Mouse (Mus musculus) adrenal gland (tissue): Measurements from ENCODE around the gene Btg1.

ENCODE experiments used
- intact Hi-C: fragments of 180-260 bp; cut with DNase I; formaldehyde crosslinking; loops from one replicate; pipeline ENCODE4 v1.15.1; 2025

The Btg1 gene

DNA sequence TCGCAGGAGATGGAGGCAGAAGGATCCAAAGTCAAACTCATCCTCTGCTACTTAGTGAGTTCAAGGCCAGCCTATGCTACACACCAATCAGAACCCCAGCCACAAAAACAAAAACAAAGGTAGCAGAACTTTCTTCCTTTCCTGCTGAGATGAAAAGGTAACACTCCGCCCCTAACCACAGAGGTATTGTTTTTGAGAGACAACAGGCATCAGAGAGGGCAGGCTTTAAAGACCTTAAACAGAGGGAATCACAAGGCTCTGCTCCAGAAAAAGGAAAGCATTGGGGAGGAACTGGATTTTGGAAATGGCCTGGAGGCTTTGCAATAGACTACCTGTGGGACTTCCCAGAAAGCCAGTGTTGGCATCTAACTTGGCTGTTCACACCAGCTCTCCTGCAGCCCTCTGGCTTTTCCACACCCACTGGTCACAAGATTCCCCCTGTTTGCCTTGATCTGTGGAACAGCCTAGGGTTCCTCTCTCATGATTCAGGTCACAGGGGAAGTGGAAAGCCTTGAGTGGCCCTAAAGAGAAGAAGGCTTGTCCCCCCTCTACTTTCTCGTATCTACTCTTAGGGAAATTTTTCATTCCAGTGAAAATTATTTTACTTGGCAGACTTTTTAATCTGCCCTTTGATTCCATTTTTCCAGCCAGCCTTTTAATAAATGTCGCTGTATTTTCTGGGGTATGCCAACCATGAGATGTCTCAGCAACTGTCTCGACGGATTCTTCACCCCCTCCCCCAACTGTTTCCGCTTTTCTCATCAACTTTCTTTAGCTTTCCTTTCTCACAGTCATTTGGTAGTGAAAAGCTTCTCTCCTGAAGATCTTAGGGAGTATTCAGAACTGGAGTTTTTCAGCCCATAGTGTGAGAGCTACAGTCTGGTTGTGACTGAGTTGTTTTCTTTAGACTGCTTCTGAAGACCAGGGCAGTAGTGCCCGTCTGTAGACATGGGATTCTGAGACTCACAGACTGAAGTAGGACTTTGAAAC lies 7.2 kb upstream of the Btg1 start:
- intact Hi-C loops, result no loop called here

DNA sequence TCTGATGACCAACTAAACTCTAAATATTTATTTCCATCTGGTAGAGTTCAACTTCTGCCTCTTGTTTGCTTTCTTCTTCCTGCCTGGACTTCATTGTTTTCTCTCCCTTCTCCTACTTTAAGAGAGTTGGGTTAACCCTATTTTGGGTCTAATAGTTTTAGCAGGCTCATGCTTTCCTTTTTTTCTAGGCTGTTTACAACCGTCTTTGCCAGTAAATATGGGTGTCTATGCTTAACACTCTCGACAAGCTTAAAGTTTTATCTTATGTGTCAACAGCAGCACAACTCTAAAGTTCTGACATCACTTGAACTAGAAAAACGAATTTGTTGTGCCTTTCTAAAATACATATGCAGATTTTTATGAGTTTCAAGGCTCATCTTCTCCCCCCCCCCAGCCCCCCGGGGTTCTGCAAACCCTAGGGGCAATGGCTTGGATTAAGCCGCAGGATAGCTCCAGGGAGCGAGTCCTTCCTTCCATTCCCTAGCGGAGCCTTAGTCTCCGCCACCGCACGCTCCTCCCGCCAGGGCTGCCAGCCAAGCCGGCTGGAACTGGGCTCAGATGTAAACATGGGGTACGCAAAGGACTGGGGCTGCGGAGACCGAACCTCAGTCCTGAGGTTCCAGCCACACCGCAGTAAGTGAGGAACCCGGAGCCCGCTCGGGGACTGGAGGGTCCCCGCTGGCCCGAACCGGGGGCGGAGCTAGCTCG lies 651 bp upstream of the Btg1 start:
- intact Hi-C loops, result loop anchor here (5.0 kb wide), 2 partner anchors 316 to 404 kb away; no protein-coding TSS in a partner anchor

DNA sequence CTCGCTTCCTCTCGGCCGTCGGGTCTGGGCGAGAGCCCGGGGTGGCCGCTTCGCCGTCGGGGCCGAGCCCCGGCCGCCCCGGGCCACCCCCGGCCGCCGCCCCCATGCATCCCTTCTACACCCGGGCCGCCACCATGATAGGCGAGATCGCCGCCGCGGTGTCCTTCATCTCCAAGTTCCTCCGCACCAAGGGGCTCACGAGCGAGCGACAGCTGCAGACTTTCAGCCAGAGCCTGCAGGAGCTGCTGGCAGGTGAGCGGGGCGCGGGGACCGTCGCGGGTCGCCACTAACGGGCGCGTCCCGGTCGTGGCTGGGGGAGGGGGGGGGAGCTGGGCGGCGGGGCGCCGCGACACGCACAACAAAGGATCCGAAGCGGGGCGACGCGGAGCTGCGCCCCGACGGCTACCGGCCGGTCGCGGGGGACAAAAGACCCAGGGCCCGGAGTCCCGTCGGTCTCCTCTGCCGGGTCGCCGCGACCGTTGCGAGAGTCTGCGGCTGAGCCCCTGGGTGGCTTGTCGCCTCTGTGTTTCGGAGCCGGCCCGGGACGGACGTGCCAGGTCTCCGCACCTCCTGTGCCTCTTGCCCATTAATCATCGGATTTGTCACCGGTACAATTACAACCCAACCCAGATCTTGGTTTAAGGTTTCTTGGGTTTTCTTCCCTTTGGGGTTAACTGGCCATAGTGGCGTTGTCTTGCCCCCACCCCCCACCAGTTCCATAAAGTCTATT lies 580 bp downstream of the Btg1 start:
- intact Hi-C loops, result loop anchor here (5.0 kb wide), 2 partner anchors 315 to 405 kb away; no protein-coding TSS in a partner anchor

DNA sequence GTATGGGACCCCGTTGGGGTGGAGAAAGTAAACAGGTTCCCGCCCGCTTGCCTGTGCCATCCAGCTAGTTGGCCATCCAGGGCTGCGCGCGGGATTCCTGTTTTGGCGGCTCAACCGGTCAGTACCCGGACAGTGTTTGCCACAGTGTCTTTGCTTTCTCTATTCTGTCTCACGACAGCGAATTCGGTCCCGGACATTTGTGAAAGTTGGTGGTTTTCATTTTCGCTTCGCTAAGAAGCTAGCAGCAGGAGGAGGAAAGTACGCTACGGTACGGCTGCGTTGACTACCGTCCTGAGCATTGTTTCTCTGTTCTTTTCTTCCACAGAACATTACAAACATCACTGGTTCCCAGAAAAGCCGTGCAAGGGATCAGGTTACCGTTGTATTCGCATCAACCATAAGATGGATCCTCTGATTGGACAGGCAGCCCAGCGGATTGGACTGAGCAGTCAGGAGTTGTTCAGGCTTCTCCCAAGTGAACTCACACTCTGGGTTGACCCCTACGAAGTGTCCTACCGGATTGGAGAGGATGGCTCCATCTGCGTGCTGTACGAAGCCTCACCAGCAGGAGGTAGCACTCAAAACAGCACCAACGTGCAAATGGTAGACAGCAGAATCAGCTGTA lies 1.3 kb downstream of the Btg1 start:
- intact Hi-C loops, result loop anchor here (5.0 kb wide), 2 partner anchors 314 to 406 kb away; no protein-coding TSS in a partner anchor

DNA sequence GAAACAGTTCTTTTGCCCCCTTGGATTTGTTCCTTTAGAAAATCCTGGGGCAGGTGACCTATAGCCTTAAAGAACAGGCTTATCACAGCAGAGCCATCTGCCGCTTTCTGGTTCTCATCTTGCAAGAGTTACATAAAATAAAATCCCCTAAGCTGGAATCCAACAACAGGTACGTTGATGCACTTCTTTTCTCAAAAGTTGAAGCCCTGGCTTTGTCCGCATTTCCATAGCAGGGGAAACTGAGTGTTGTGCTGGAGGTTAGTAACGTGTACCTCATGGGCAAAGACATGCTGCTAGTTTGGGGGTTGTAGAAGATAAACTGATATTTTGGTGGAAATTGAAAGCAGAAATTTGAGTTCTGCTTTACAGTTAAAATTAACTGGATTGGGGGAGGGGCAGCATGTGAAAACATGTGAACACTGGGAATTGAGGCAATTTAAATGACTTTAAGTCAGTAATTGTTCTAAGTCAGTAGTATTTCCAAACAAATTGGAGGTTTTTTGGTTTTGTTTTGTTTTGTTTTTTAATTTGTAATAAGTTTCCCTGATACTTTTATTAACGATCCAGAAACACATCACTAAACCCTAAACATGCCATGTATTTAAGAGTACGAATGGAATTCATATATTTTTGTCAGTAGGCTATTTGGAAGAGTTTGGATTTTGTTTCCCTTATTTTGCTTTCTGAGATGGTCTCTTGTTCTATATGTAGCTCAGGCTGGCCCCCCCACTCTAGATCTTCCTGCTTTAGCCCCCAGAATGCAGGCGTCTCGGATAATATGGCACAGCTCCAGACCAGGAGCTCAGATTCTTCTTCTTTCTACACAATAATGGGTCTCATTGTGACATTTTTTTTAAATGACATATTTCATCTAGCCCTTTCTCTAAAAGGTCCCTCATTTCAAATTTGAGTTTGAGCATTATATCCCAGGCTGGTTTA lies 3.4 kb downstream of the Btg1 start:
- intact Hi-C loops, result loop anchor here (2.0 to 5.0 kb wide), 3 partner anchors 312 to 693 kb away; no protein-coding TSS in a partner anchor

DNA sequence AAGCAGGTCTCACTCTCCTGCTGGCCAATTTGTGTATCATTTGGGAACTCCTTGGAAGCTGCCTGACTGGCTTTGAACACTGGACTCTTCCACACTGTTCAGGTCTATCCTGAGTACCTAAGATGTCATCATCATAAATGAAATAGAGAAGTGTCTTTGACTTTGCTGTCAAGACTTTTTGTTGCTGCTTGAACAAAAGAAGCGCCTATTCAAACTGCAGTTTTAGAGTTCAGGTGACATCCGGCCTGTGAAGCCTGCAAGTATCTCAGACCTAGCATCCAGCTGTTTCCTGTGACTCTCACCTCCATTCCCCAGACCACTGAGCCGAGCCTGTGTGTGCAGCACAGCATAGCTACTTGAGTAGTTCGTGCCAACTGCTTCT lies 4.1 kb downstream of the Btg1 start:
- intact Hi-C loops, result loop anchor here (2.0 kb wide), 1 partner anchor 692 kb away; no protein-coding TSS in a partner anchor

DNA sequence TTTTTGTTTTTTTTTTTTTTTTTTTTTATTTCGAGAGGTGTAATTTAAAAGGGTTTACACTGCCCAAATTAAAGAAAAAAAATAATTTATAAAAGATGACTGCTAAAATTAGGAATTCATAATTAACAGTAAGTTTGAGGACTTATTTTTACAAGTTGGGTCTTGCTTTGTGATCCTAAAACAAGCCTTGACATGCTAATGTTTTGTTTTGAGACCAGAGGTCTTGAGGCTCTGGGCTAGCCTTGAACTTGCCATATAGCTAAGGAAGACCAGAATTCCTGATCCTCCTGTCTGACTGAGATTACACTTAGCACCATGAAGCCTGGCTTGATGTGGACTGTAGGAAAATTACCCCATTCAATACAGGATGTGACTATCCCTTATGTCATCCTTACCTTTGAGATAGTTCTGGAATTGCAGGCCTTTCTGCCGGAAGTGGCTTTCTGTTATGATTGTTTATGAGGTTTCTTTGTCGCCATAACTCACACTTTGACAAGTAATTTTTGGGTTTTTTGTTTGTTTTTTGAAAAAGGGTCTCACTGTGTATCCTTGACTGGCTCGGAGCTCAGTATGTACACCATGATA lies 4.6 kb downstream of the Btg1 start:
- intact Hi-C loops, result loop anchor here (2.0 kb wide), 1 partner anchor 691 kb away; no protein-coding TSS in a partner anchor

DNA sequence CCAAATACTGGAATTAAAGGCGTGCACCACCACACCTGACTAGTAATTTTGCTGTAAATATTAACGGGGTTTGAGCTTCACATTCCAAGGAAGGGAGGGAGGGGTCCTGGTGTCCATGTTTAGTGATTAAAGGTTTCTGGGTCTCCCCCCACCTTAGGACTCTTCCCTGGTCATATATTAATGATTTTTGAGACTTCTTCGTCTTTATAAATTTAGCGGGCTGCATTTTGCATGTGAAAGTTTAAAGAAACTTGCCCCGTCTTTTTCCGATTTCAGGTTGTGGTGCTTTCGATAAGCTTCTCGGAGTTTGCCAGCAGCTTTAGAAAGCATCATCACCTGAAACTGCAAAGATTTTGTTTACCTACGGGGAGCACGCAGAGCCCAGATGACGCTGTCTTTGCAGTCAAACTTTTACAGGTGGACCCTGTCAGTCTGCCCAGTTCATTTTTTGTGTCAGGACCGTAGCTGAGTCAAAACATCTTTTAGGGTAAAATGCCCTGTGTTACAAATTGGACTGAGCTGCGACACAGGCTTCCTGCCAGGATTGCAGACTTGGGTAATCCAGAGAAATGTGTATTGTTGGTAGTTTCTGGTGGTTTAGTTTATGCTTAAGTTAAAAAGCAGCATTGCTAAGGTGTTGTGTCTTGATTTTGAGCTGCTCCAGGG lies 5.3 kb downstream of the Btg1 start:
- intact Hi-C loops, result loop anchor here (2.0 kb wide), 1 partner anchor 691 kb away; no protein-coding TSS in a partner anchor

DNA sequence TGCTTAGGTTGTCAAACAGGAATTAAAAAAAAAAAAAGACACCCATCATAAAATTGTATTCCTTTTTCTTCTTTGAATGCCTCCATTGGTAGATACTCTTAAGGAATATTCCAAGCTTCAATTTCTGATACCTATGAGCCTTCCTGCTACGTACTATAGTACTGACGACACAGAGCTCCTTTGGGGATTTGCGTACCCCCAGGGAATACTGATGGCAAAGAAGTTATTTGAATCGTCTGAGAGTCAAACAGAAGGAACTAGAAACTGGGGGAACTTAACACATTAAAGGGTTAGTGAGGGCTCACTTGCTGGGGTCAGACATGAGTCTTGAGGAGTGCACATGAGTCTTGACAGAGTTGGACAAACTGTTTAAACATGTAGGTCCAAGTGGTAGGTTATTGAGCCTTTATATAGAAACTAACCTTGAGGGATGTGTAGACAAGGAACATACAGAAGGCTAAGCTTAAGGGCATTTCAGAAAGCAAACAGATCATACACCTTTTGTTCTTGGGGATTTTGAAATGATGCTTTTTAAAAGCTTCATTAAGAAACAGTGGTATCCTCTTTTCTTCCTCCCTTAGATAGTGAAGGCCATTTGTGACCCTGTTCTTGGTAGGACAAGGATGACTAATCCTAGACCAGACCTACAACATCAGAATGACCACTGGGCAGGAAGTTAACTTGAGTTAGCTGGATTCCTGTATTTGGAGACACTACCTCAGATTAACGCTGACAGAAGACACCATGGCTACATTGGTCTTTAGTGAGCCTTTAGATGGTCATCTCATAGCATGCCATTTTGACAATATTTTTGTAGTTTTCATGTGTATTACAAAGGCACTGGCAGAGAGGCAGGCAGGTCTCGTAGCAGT lies 6.2 kb downstream of the Btg1 start:
- intact Hi-C loops, result no loop called here

DNA sequence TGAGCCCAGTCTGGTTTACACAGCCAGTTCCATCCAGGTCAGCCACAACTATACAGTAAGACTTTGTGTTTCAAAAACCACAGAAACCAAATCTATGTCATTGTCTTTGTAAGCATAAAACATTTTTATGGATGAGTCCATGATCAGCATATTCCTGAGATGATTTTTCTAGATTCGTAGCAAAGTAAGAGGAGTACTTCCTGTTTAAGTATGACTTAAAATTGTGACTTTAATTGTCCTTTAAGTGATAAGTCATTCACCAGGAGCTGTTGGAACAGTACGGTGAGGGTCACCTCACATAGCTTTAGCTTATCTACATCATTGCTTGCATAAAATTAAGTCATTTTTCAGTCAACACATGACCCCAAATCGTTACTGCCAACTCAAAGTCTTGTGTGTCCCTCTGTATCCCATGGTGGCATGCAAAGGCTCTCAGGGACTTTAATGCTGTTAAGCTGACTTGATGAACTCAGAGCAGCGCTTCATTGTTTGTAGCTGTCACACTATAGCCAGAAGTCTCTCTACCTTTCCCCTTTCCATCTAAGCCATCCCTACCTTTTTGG lies 6.9 kb downstream of the Btg1 start:
- intact Hi-C loops, result no loop called here

DNA sequence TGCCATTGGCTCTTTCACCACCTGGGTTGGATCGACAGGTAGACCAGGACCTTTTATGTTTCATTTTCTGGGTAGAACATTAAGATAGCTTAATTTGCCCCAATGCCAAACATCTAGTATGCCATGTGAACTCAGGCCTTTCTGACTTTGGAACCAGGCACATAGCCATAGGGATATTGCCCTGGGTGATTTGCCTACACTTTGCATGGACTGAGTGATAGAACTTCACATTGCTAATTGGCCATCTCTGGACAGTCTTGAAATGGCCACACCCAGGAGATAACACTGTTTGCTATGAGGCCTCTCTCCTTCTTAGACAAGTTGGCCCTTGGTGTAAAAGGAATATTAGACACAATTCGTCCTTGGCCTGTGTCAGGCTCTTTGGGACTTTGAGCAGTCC lies 7.6 kb downstream of the Btg1 start:
- intact Hi-C loops, result no loop called here

DNA sequence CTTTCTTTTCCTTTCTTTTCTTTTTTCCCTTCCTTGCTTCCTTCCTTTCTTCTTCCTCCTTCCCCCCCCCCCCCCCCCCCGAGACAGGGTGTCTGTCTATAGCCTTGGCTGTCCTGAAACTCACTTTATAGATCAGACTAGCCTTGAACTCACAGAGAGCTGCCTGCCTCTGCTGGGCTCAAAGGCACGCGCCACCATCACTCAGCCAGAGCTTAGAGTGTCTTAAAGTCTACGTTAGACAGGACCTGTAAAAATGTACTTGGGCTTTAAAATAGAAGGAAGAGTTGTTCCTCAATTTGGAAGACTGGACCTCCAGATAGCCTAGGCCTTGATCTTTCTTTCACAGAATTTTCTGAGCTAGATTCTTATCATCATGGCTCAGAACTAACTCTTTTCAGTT lies 8.3 kb downstream of the Btg1 start:
- intact Hi-C loops, result no loop called here

DNA sequence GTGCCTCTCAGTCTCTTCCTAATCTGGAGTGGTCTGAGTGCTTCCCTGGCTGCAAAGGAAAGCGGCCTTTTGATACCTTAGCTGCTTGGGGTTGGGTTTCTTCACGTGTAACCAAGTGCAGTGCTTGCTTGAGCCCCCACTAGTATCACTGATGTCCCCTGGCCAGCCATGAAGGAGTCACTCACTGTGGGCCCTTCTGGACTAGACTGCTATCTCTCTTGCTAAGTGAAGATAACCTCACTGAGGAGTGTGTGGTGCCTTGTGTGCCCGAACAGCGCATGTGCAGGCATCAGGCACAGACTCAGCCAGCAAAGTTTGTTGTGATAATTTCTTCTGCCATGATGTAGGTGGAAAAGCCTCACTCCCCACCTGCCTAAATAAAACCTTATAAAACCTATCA lies 8.9 kb downstream of the Btg1 start:
- intact Hi-C loops, result no loop called here

DNA sequence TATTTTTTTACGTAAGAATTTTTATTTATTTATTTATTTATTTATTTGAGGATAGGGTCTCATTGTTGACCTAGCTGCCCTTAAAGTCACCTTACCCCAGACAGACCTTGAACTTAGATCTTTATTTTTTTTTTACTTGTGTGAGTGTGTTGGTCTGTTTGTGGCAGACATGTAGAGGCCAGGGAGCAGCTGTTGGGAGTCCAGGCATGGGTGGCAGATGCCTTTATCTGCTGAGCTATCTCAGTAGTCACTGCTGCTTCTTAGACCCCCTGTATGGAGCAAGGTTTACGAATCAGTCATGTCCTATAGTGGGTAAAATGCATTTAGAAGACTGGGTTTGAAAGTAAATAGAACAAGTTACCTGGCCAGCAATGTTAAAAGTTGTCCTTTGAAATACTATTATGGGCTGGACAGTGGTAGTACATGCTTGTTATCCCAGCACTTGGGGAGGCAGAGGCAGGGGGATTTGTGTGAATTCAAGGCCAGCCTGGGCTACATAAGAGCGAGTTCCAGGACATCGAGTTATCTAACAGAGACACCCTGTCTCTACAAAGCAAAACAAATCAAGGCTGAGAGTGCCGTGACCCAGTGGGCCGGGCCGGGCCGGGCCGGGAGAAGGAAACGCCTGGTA lies 9.4 kb downstream of the Btg1 start:
- intact Hi-C loops, result no loop called here

DNA sequence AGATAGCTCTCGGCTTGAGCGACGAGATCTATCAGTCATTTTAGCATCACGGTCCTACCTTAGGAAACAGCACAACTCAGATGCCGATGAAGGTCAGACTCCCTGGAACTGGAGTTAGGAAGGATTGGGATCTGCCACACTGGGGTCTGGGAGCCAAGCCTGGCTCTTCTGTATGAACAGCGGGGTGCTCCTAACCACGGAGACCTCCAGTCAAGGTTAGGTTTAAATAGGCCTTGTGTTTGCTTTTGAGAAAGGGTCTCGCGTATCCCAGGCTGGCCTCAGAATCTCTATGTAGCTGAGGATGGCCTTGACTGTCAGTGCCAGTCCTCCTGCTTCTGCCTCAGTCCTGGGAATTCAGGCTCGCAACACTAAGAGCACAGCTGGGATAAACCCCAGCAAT lies 10.5 kb downstream of the Btg1 start:
- intact Hi-C loops, result no loop called here

DNA sequence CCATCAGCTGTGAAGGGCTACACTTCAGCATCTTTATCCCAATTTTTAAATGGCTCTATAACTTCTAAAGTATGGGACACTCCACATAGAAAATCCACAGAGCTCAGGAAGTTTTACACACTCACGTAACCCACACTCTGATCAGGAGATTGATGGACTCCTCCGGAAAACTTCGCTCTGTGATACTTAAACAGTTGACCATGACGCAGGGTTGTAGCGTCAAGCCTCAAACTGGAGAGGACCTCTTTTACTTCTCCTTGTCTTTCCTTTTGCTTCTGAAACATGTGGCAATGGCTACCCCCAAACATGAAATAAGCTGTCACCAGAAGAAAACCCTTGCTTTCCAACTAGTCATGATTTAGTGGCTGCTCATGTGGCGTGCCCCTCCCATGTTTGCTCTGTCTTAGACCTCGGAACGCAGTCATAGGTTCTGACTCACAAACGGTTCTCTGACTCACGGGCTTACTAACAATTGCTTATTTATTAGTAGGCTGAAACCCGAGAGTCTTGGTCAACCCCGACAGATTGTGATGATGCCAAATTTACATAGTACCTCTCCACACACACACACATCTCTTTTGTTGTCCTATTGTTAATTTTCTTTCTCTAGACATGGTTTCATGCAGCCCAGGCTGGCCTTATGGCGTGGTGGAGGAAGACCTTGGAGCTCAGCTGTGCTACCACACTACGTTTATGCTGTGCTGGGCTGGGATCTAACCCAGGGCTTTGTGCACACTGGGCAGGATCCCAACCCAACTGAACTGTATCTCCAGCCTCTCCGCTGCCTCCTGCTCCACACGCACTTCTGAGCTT lies 11.5 kb downstream of the Btg1 start:
- intact Hi-C loops, result no loop called here
